Mouse (Mus musculus): ENCODE results near the gene Setx.

GRCm38 (mm10) chr2:29100822-29101534 lies 23.0 kb upstream of the Setx start:
- TF ChIP-seq POLR2A (IDR thresholded peaks at IDR 0.05; ENCODE audit: extremely low read depth, insufficient read depth, low read length) (no peak), CTCF (IDR thresholded peaks at IDR 0.05; ENCODE audit: low read depth, low read length) (no peak)

All from liver, adult 2 months (tissue).